Mouse (Mus musculus): ENCODE measurements around the gene Itga9. TPM values are rescaled to one million over a fixed set of nuclear protein-coding genes. Genes with fewer than 3 reads are reported as not detected.

The Itga9 gene
- polyA plus RNA-seq, 1 experiment, result 15.0 TPM

GRCm38 (mm10) chr9:118815543-118815942 is 209.1 kb downstream of the Itga9 start:
- WGBS, result 98% methylated on average over 8 of the region's 8 CpGs
- Histone ChIP-seq H3K27ac (ENCODE audit: insufficient read depth, low read depth, low read length) (no peak overlapping the region), H3K4me3 (ENCODE audit: insufficient read depth, low read depth, low read length) (no peak overlapping the region), H3K36me3 (ENCODE audit: control insufficient read depth, insufficient read depth, low read length) (no peaks in the 10 kb centered on the region), H3K4me1 (ENCODE audit: control insufficient read depth, insufficient read depth, low read length) (peaks cover 3% of the 10 kb centered on the region; the same call in 1 of the 2 replicates), H3K27me3 (replicated peaks; ENCODE audit: control insufficient read depth, insufficient read depth, low read length) (no peaks in the 10 kb centered on the region)
- no peak for TF ChIP-seq POLR2A (IDR thresholded peaks at IDR 0.05; ENCODE audit: low read depth, low read length)
- TF ChIP-seq CTCF (conservative IDR thresholded peaks at IDR 0.05; ENCODE audit: insufficient read depth, insufficient read length, low read depth, low read length), result no peak
- no peak for DNase-seq

DNA sequence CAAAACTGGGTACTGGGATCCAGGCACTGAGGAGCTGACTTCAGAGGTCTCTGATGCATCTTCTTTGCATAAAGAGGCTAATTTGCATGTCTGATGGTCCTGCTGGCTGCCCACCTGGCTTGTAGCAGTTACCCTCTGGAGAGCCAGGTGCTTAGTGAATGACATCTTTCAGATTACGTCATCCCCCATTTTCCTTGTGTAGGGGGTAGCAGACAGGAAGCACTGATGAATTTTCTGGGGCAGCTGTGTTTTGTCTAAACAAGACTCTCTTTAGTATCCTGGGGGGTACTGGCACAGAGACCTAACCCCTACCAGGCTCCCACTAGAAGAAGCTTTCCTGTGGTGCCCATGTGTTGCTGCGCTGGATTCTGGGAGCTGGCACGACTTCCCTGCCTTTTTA is 212.0 kb downstream of the Itga9 start:
- no peak overlapping the region for H3K27ac ChIP-seq (ENCODE audit: insufficient read depth, low read depth, low read length)
- 84% methylated on average over 3 of the region's 3 CpGs for WGBS
- H3K4me1 ChIP-seq (ENCODE audit: control insufficient read depth, insufficient read depth, low read length), result peaks cover 3% of the 10 kb centered on the region; the same call in 1 of the 2 replicates
- H3K36me3 ChIP-seq (ENCODE audit: control insufficient read depth, insufficient read depth, low read length), result no peaks in the 10 kb centered on the region
- no peak overlapping the region for H3K4me3 ChIP-seq (ENCODE audit: insufficient read depth, low read depth, low read length)
- DNase-seq, result no peak
- H3K27me3 ChIP-seq (replicated peaks; ENCODE audit: control insufficient read depth, insufficient read depth, low read length), result no peaks in the 10 kb centered on the region
- no peak for TF ChIP-seq POLR2A (IDR thresholded peaks at IDR 0.05; ENCODE audit: low read depth, low read length)
- no peak for TF ChIP-seq CTCF (conservative IDR thresholded peaks at IDR 0.05; ENCODE audit: insufficient read depth, insufficient read length, low read depth, low read length)

GRCm38 (mm10) chr9:118821220-118822185 is 215.0 kb downstream of the Itga9 start:
- TF ChIP-seq CTCF (conservative IDR thresholded peaks at IDR 0.05; ENCODE audit: insufficient read depth, insufficient read length, low read depth, low read length) (no peak), POLR2A (IDR thresholded peaks at IDR 0.05; ENCODE audit: low read depth, low read length) (no peak)
- no peak for DNase-seq
- H3K4me3 ChIP-seq (ENCODE audit: insufficient read depth, low read depth, low read length), result no peak overlapping the region
- peaks cover 3% of the 10 kb centered on the region; the same call in 1 of the 2 replicates for H3K4me1 ChIP-seq (ENCODE audit: control insufficient read depth, insufficient read depth, low read length)
- H3K27ac ChIP-seq (ENCODE audit: insufficient read depth, low read depth, low read length), result no peak overlapping the region
- 64% methylated on average over 21 of the region's 21 CpGs for WGBS
- no peaks in the 10 kb centered on the region for H3K36me3 ChIP-seq (ENCODE audit: control insufficient read depth, insufficient read depth, low read length)
- H3K27me3 ChIP-seq (replicated peaks; ENCODE audit: control insufficient read depth, insufficient read depth, low read length), result no peaks in the 10 kb centered on the region

DNA sequence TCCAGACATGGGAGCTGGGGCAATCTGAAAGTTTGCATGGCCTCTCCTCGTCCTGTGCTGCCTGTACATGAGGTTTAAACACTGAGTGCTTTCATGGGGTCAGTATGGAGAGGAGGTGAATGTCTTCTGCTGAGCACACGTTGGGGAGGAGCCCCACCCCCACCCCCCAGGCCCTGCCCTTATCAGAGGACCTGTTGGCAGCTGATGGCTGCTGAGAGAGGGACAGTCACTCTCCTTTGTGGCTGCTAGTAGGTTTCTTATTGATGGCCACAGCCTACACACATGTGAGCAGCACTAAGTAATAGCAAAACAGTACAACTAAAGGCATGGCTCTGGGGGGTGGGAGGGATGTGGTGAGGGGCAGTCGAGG is 215.7 kb downstream of the Itga9 start:
- Histone ChIP-seq H3K4me3 (ENCODE audit: insufficient read depth, low read depth, low read length) (no peak overlapping the region), H3K36me3 (ENCODE audit: control insufficient read depth, insufficient read depth, low read length) (no peaks in the 10 kb centered on the region), H3K4me1 (ENCODE audit: control insufficient read depth, insufficient read depth, low read length) (peaks cover 3% of the 10 kb centered on the region; the same call in 1 of the 2 replicates), H3K27me3 (replicated peaks; ENCODE audit: control insufficient read depth, insufficient read depth, low read length) (no peaks in the 10 kb centered on the region), H3K27ac (ENCODE audit: insufficient read depth, low read depth, low read length) (no peak overlapping the region)
- TF ChIP-seq POLR2A (IDR thresholded peaks at IDR 0.05; ENCODE audit: low read depth, low read length) (no peak), CTCF (conservative IDR thresholded peaks at IDR 0.05; ENCODE audit: insufficient read depth, insufficient read length, low read depth, low read length) (no peak)
- 81% methylated on average over 3 of the region's 3 CpGs for WGBS
- no peak for DNase-seq

GRCm38 (mm10) chr9:118822581-118822980 is 216.1 kb downstream of the Itga9 start:
- TF ChIP-seq CTCF (conservative IDR thresholded peaks at IDR 0.05; ENCODE audit: insufficient read depth, insufficient read length, low read depth, low read length) (no peak), POLR2A (IDR thresholded peaks at IDR 0.05; ENCODE audit: low read depth, low read length) (no peak)
- Histone ChIP-seq H3K36me3 (ENCODE audit: control insufficient read depth, insufficient read depth, low read length) (no peaks in the 10 kb centered on the region), H3K4me1 (ENCODE audit: control insufficient read depth, insufficient read depth, low read length) (no peaks in the 10 kb centered on the region), H3K27me3 (replicated peaks; ENCODE audit: control insufficient read depth, insufficient read depth, low read length) (no peaks in the 10 kb centered on the region), H3K4me3 (ENCODE audit: insufficient read depth, low read depth, low read length) (no peak overlapping the region), H3K27ac (ENCODE audit: insufficient read depth, low read depth, low read length) (no peak overlapping the region)
- 91% methylated on average over 2 of the region's 2 CpGs for WGBS
- no peak for DNase-seq

GRCm38 (mm10) chr9:118831080-118831479 is 224.6 kb downstream of the Itga9 start:
- no peaks in the 10 kb centered on the region for H3K27me3 ChIP-seq (replicated peaks; ENCODE audit: control insufficient read depth, insufficient read depth, low read length)
- 28% methylated on average over 11 of the region's 11 CpGs for WGBS
- H3K36me3 ChIP-seq (ENCODE audit: control insufficient read depth, insufficient read depth, low read length), result no peaks in the 10 kb centered on the region
- no peak for TF ChIP-seq POLR2A (IDR thresholded peaks at IDR 0.05; ENCODE audit: low read depth, low read length)
- TF ChIP-seq CTCF (conservative IDR thresholded peaks at IDR 0.05; ENCODE audit: insufficient read depth, insufficient read length, low read depth, low read length), result no peak
- H3K27ac ChIP-seq (ENCODE audit: insufficient read depth, low read depth, low read length), result no peak overlapping the region
- no peak overlapping the region for H3K4me3 ChIP-seq (ENCODE audit: insufficient read depth, low read depth, low read length)
- DNase-seq, result peak; percentile 76
- peaks cover 5% of the 10 kb centered on the region; the same call in 1 of the 2 replicates for H3K4me1 ChIP-seq (ENCODE audit: control insufficient read depth, insufficient read depth, low read length)

DNA sequence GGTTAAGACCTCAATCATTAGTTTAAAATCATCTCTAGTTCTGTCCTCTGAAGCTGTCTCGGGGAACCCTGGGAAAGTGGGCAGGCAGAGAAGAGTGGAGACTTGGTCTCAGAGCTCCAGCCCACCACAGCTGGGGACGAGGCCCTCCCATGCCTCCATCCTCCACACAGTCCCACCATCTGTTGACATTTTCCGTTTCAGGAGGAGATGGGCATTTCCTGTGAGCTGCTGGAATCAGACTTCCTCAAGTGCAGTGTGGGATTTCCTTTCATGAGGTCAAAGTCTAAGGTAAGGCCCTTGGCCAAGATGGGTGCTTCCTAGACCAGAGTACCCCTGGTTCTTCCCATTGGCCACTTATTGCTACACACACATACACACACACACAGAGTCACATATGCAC is 226.0 kb downstream of the Itga9 start:
- Histone ChIP-seq H3K36me3 (ENCODE audit: control insufficient read depth, insufficient read depth, low read length) (no peaks in the 10 kb centered on the region), H3K4me1 (ENCODE audit: control insufficient read depth, insufficient read depth, low read length) (peaks cover 5% of the 10 kb centered on the region; the same call in 1 of the 2 replicates), H3K27ac (ENCODE audit: insufficient read depth, low read depth, low read length) (no peak overlapping the region), H3K27me3 (replicated peaks; ENCODE audit: control insufficient read depth, insufficient read depth, low read length) (no peaks in the 10 kb centered on the region), H3K4me3 (ENCODE audit: insufficient read depth, low read depth, low read length) (no peak overlapping the region)
- TF ChIP-seq CTCF (conservative IDR thresholded peaks at IDR 0.05; ENCODE audit: insufficient read depth, insufficient read length, low read depth, low read length), result no peak
- no peak for TF ChIP-seq POLR2A (IDR thresholded peaks at IDR 0.05; ENCODE audit: low read depth, low read length)
- 69% methylated on average over 3 of the region's 3 CpGs for WGBS
- DNase-seq, result peak; percentile 13
